Mouse (Mus musculus) neural tube, embryonic 13.5 days (tissue): ENCODE measurements at regions not wholly inside any gene's neighbourhood (a gene's known extent, or its start where the extent isn't known, plus 50 kb on each side); places are given as distances from the start of the nearest gene placed in this dataset.

Experiments
- ATAC-seq: fragments of 200-750 bp; cut with Nextera tagmentation; 2 replicates; pipeline ENCODE4 v1.8.0; 2017; ENCODE audit warnings: low read depth, mild to moderate bottlenecking, moderate TSS enrichment, moderate library complexity
- H3K27ac ChIP-seq: fragments of 300-500 bp; sonication (generic); replicated peaks from 2 replicates; pipeline ENCODE4 v1.5.1; 2015; ENCODE audit warnings: moderate library complexity, mild to moderate bottlenecking, inconsistent platforms
- H3K27me3 ChIP-seq: fragments of 300-500 bp; sonication (generic); 2 replicates; pipeline ENCODE4 v1.6.1; 2015; ENCODE audit warnings: mild to moderate bottlenecking, inconsistent platforms
- H3K36me3 ChIP-seq: fragments of 300-500 bp; sonication (generic); 2 replicates; pipeline ENCODE4 v1.6.1; 2015; ENCODE audit warnings: mild to moderate bottlenecking, inconsistent platforms
- H3K4me1 ChIP-seq: fragments of 300-500 bp; sonication (generic); replicated peaks from 2 replicates; pipeline ENCODE4 v1.6.1; 2015; ENCODE audit warnings: inconsistent platforms
- H3K4me2 ChIP-seq: fragments of 300-500 bp; sonication (generic); 2 replicates; pipeline ENCODE4 v1.6.1; 2015; ENCODE audit warnings: inconsistent platforms, mild to moderate bottlenecking, moderate library complexity
- H3K4me3 ChIP-seq: fragments of 300-500 bp; sonication (generic); 2 replicates; pipeline ENCODE4 v1.5.1; 2015; ENCODE audit warnings: mild to moderate bottlenecking, inconsistent platforms
- H3K9ac ChIP-seq: fragments of 300-500 bp; sonication (generic); 2 replicates; pipeline ENCODE4 v1.6.1; 2015; ENCODE audit warnings: moderate library complexity, mild to moderate bottlenecking, inconsistent platforms
- H3K9me3 ChIP-seq: fragments of 300-500 bp; sonication (generic); 2 replicates; pipeline ENCODE4 v1.6.1; 2016; ENCODE audit warnings: inconsistent platforms
- WGBS: fragments of 180-500 bp; shearing (Covaris S2); methylation state at CpG from one replicate; pipeline ENCODE4 v1.1.7; 2015; 5-methylcytosine and 5-hydroxymethylcytosine counted together

DNA sequence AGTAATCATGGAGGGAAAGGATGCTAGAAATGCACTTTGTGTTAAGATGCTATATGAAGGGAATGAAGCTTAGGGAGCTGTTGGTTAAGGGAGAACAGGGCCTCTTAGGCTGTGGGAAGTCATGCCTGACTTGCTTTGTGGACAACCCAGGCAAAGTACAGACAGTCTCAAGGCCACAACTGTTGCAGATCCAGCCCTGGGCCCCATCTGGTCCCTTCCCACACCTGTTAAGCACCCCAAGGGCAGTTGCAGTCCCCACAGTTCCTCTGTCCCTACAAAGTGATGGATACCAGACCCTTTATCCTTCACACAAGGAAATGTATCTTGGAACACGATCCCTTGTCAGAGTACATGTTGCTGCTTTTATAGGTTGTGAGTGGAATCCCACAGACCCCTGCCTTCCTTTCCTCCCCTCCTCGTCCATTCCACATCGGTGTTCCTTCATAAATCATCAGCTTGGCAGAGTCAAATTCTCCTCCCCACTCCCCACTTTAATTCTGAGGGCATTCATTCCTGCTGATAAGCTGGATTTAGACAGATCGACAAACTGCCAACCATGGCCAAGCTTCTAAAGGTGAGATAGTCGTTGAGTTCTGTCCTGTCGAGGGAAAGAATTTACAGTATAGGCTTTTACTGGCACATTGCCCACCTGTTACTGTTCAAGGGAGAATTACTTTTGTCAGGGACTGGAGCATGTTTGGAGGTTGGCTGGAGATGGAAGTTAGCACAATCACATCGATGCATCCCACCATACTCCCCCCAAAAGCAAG, 153.4 kb downstream of the Adamts15 start:
- Histone ChIP-seq H3K4me2 (no peak overlapping the region), H3K27ac (no peak overlapping the region), H3K36me3 (no peaks in the 10 kb centered on the region), H3K4me1 (no peaks in the 10 kb centered on the region), H3K4me3 (no peak overlapping the region), H3K9me3 (0 out of 2 replicates have a peak, but pooled peaks cover 4% of the 10 kb centered on the region), H3K27me3 (no peaks in the 10 kb centered on the region), H3K9ac (no peak overlapping the region)
- 76% methylated on average over 7 of the region's 7 CpGs for WGBS
- ATAC-seq: no peak

DNA sequence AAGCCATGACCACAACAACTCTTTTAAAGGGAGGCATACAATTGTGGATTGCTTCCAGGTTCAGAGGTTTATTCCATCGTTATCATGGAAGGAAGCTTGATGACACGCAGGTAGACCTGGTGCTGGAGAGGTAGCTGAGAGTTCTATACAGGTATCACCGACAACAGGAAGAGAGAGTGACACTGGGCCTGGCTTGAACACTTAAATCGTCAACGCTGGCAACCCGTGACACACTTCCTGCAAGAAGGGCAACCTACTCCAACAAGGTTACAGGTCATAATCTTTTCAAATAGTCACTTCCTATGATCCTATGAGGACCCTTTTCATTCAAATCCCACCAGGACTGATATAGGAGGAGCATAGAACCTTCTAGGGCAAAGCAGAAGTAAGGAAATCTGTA, 155.6 kb downstream of the Adamts15 start:
- no peaks in the 10 kb centered on the region for H3K4me1 ChIP-seq
- WGBS: 94% methylated on average over 6 of the region's 6 CpGs
- H3K36me3 ChIP-seq: no peaks in the 10 kb centered on the region
- no peak for ATAC-seq
- H3K4me3 ChIP-seq: no peak overlapping the region
- H3K4me2 ChIP-seq: no peak overlapping the region
- H3K9me3 ChIP-seq: no peaks in the 10 kb centered on the region
- H3K27me3 ChIP-seq: no peaks in the 10 kb centered on the region
- no peak overlapping the region for H3K27ac ChIP-seq
- H3K9ac ChIP-seq: no peak overlapping the region

DNA sequence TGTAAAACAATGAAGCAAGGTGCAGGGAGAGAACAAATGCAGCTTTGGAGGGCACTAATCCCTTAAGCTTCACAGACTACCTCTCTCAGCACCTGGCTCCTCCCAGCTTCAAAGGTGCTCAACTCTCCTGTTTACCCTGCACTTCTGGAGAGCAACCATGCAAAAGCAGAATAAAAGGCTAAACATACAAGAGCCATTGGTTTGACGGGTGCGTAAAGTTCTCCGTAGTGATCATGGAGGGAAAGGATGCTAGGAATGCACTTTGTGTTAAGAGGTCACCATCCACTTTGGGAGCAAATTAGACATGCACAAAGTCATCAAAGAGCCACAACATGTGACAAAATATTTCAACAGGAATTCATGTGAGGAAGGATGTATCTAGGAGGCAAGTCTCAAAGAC, 156.1 kb downstream of the Adamts15 start:
- H3K9ac ChIP-seq: no peak overlapping the region
- no peak overlapping the region for H3K4me2 ChIP-seq
- H3K27ac ChIP-seq: no peak overlapping the region
- no peaks in the 10 kb centered on the region for H3K27me3 ChIP-seq
- no peak for ATAC-seq
- no peak overlapping the region for H3K4me3 ChIP-seq
- H3K9me3 ChIP-seq: no peaks in the 10 kb centered on the region
- H3K4me1 ChIP-seq: no peaks in the 10 kb centered on the region
- H3K36me3 ChIP-seq: no peaks in the 10 kb centered on the region
- 70% methylated on average over 3 of the region's 3 CpGs for WGBS

DNA sequence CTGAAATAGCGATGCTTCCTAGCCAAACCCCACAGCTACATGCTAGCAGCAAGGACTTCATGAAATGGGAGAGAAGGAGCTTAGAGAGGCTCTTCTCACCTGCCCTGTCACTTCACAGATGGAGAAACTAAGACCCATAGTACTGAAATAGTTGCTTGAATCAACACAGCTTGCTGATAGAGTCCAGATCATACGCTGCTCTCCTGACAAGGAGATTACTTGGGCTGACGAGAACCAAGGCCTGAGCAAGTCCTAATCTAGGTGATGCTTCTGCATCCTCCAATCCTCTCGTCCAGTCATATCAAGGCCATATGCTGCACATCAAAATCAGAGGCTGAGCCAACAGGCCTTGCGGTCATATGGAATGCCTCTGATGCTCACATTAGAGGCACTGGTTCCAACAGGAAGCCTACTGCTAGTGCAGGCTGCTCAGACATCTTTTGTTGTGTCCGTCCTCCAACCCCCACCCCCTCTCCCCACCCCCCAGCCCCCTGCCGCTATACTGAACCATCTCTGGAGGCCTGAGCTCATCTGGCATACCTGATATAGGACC, 157.2 kb downstream of the Adamts15 start:
- Histone ChIP-seq H3K27me3 (no peaks in the 10 kb centered on the region), H3K4me3 (no peak overlapping the region), H3K4me1 (no peaks in the 10 kb centered on the region), H3K4me2 (no peak overlapping the region), H3K36me3 (no peaks in the 10 kb centered on the region), H3K9ac (no peak overlapping the region), H3K27ac (no peak overlapping the region), H3K9me3 (no peaks in the 10 kb centered on the region)
- ATAC-seq: no peak
- 78% methylated on average over 7 of the region's 7 CpGs for WGBS

DNA sequence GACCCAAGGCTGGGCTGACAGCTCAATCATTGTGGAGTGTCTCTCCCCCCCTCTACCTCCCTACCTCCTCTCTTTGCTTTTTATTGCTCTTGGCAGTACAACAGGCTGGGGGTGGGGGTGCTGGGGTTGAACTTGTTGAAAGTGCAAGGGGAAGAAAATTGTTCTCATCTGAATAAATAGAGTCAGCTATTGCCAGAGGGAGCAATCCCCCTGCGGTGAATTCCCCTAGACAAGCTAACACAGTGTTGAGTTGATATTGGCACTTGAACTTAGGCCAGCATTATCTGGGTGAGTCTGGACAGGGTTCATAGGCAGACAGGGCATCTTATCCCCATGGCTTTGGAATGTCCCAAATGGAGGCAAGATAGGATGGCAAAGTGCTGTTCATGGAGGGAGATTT, 159.3 kb downstream of the Adamts15 start:
- no peaks in the 10 kb centered on the region for H3K9me3 ChIP-seq
- no peaks in the 10 kb centered on the region for H3K4me1 ChIP-seq
- 79% methylated on average over 1 of the region's 1 CpGs for WGBS
- no peak overlapping the region for H3K4me2 ChIP-seq
- H3K27me3 ChIP-seq: no peaks in the 10 kb centered on the region
- no peak for ATAC-seq
- no peaks in the 10 kb centered on the region for H3K36me3 ChIP-seq
- H3K4me3 ChIP-seq: no peak overlapping the region
- no peak overlapping the region for H3K9ac ChIP-seq
- no peak overlapping the region for H3K27ac ChIP-seq

DNA sequence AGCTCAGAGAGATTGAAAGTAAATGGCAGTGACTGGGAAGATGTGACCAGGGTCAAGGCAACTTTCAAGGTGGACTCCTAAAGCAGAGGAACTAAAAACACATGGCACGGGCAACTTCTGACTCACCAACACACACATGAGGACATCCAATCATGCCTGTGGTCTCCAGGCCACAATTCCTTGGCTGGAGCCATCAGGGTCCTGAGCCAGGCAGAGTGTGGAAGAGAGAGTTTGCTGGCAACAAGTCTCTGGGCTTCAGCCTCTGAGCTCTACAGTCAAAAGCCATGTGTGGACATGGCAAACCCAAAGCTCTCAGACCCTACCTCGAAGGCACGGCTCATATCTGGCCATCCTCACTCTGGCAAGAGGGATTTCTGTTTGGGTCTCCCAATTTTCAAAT, 164.1 kb downstream of the Adamts15 start:
- Histone ChIP-seq H3K36me3 (no peaks in the 10 kb centered on the region), H3K4me3 (no peak overlapping the region), H3K27ac (no peak overlapping the region), H3K4me1 (no peaks in the 10 kb centered on the region), H3K4me2 (no peak overlapping the region), H3K9me3 (no peaks in the 10 kb centered on the region), H3K27me3 (no peaks in the 10 kb centered on the region), H3K9ac (no peak overlapping the region)
- 94% methylated on average over 3 of the region's 3 CpGs for WGBS
- ATAC-seq: no peak

DNA sequence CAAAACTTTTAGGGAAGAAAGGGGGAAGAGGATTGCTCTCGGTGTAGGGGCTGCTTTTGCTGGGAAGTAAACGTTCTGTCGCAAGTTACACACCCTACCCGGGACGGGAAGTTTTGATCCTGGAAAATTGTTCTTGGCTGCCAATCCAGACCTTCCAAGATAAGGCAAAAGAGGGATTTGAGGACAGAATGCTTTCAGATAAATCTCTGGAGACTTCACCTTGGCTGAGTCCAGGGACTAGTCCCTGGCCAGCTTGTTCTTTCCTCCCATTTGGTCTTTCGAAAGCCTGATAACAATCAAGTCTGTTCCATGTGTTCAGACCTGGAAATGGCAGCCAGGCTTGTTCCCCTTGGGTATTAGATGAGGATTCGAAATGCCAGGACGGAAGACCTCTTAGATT, 164.8 kb downstream of the Adamts15 start:
- no peaks in the 10 kb centered on the region for H3K36me3 ChIP-seq
- ATAC-seq: no peak
- H3K9me3 ChIP-seq: no peaks in the 10 kb centered on the region
- H3K4me2 ChIP-seq: no peak overlapping the region
- WGBS: 90% methylated on average over 8 of the region's 8 CpGs
- no peaks in the 10 kb centered on the region for H3K27me3 ChIP-seq
- H3K4me3 ChIP-seq: no peak overlapping the region
- no peaks in the 10 kb centered on the region for H3K4me1 ChIP-seq
- H3K27ac ChIP-seq: no peak overlapping the region
- no peak overlapping the region for H3K9ac ChIP-seq

DNA sequence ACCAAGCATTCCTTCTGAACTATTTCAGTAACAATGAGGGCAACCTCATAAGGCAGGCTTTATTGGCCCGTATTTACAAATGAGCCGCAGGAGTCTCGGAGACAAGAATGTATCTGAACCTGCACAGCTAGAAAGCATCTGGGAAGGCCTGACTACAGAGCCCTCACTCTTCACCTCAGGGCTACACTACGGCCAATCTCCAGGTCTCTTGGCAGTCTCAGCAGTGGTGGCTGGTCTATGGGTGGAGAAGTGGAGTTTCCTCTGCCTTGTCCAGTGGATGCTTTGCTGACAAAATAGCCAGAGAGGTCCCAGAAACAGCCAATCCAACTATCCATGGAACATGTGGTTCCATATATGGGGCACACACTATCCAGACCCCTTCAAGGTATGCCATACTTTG, 165.5 kb downstream of the Adamts15 start:
- no peaks in the 10 kb centered on the region for H3K4me1 ChIP-seq
- H3K9me3 ChIP-seq: no peaks in the 10 kb centered on the region
- H3K36me3 ChIP-seq: no peaks in the 10 kb centered on the region
- no peaks in the 10 kb centered on the region for H3K27me3 ChIP-seq
- WGBS: 75% methylated on average over 4 of the region's 4 CpGs
- no peak overlapping the region for H3K9ac ChIP-seq
- H3K4me2 ChIP-seq: no peak overlapping the region
- H3K27ac ChIP-seq: no peak overlapping the region
- H3K4me3 ChIP-seq: no peak overlapping the region
- no peak for ATAC-seq

DNA sequence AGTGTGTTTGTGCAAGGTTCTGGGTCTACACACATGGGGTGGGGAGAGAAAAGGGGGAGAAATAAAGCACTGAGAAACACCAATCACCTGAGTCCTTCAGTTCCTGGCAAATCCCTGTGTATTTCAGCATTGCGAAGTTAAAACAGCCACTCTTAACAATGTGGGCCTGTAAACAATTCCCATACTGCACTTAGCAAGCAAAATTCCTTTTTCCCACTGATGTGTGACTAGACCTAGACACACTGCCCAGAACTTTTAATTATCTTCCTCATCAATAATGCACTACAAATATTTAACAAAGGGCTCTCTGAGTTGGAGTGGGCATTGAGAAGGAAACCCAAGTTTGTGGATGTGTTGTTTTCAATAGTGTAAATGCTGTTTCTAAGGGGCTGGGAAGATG, 166.7 kb downstream of the Adamts15 start:
- Histone ChIP-seq H3K4me2 (no peak overlapping the region), H3K27me3 (no peaks in the 10 kb centered on the region), H3K9ac (no peak overlapping the region), H3K4me1 (no peaks in the 10 kb centered on the region), H3K9me3 (no peaks in the 10 kb centered on the region), H3K27ac (no peak overlapping the region), H3K36me3 (no peaks in the 10 kb centered on the region), H3K4me3 (no peak overlapping the region)
- 94% methylated on average over 1 of the region's 1 CpGs for WGBS
- ATAC-seq: no peak

DNA sequence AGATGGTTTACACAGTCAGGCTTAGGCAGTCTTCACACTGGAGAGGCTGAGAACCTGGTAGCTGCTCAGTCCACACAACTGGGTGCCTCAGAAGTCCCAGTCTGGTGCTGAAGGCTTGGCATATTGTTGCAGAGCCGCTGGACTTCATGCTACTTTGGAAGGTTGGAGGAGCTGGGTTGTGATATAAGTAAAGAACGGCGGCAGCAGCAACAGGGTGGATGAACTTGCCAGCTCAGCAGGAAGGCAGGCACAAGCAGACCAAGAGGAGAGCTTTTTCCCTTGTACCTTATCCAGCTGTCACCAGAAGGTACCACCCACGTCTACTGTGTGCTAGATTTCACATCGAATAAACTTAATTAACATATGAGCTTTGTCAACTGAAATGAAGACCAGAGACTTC, 167.4 kb downstream of the Adamts15 start:
- Histone ChIP-seq H3K27me3 (no peaks in the 10 kb centered on the region), H3K9me3 (no peaks in the 10 kb centered on the region), H3K36me3 (no peaks in the 10 kb centered on the region), H3K27ac (no peak overlapping the region), H3K9ac (no peak overlapping the region), H3K4me2 (no peak overlapping the region), H3K4me3 (no peak overlapping the region), H3K4me1 (no peaks in the 10 kb centered on the region)
- 90% methylated on average over 5 of the region's 5 CpGs for WGBS
- no peak for ATAC-seq

DNA sequence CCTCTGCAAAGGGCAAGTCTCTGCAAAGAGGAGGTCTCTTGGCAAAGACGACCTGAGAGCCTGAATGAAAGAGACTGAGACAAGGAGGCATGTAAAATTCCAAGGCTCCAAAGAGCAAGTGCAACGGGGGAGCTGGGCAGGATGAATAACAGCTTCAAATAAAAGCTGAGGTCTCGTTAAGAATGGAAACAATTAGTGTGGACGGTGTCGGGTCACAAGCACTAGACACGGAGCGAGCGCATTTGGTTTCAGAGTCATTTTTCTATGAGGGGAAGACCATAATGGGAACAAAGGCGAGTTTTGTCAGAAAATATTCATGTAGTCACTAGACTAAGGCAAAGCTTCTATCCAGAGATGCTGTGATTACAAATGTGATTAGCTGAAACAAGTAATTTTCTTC, 178.8 kb downstream of the Adamts15 start:
- Histone ChIP-seq H3K27me3 (no peaks in the 10 kb centered on the region), H3K36me3 (no peaks in the 10 kb centered on the region), H3K4me3 (no peak overlapping the region), H3K4me2 (no peak overlapping the region), H3K9me3 (no peaks in the 10 kb centered on the region), H3K4me1 (peaks cover 4% of the 10 kb centered on the region; the same call in 1 of the 2 replicates), H3K9ac (no peak overlapping the region), H3K27ac (no peak overlapping the region)
- 23% methylated on average over 9 of the region's 9 CpGs for WGBS
- ATAC-seq: no peak

DNA sequence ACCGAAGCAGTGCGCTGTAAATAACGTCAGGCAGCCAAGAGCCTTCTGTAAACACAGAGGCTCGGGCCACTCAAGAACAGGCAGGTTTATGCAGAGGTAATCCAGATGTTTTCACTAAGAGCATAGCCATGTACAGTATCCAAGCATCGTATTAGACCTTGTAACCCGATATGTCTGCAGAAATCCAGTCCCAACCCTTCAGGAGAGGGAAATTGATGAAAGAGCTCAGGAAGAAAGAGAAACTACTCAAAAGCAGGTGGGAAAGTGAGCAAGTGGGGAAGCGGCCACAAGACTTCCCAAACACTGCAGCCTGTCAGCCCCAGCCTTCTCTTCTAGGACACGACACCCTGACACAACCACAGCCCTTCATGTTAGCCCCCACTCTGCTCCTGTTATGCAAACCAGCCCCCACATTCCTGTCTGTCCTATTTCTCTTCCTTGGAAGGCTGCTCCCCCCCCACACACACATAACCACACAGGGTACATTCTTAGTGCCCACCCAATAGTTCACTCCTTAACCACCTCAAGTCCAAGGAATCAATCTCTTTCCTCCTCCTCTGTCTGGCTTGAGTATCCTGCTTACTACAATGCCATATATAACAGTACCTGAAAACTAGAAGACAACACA, 179.7 kb downstream of the Adamts15 start:
- 76% methylated on average over 8 of the region's 8 CpGs for WGBS
- H3K9me3 ChIP-seq: no peaks in the 10 kb centered on the region
- ATAC-seq: no peak
- no peaks in the 10 kb centered on the region for H3K36me3 ChIP-seq
- H3K9ac ChIP-seq: no peak overlapping the region
- no peak overlapping the region for H3K4me2 ChIP-seq
- H3K4me1 ChIP-seq: peaks cover 4% of the 10 kb centered on the region; the same call in 1 of the 2 replicates
- H3K27me3 ChIP-seq: no peaks in the 10 kb centered on the region
- H3K27ac ChIP-seq: no peak overlapping the region
- no peak overlapping the region for H3K4me3 ChIP-seq
